Mouse (Mus musculus): ENCODE results near the gene Grk2.

DNA sequence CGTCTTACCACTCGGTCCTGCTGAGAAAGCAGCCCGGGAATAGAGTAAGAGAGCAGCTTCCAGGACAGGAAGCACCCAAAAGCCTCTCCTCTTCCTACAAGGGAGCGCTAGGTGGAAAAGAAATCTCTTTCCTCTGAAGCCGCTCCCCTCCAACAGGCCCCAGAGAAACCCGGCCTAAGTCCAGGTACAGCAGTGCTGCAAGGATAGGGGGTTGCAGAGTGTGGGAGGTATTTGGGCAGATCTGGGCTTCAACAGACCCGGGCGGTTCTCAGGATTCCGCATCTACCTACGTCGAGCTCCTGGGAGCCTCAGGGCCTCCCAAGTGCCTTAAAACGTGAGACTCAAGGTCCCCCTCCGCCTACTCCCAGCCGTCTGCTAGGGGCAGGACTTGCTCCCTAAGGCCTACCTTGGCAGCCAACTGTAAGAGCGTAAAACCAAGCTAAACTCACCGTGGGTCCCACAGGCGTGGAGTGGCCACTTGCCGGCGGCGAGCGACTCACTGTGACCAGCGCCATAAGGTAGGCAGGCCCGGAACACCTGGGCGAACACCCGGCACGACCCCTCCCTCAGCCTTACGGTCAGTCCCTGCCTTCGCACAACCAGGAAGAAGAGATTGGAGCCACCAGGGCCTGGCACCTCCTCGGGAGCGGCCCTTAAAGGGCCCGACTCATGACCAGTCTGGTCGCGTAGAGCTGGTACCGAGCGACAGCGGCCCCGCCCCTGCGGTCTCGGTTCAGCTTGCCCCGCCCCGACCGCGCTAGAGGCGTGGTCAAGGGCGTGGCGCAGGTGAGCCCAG, 37.3 kb downstream of the Grk2 start, which contains the start of gene Ssh3:
- no peak for TF ChIP-seq EP300 (IDR thresholded peaks at IDR 0.05; ENCODE audit: insufficient read depth, low read depth, low read length)
- TF ChIP-seq CTCF (IDR thresholded peaks at IDR 0.05; ENCODE audit: low read depth, low read length): no peak
- TF ChIP-seq POLR2A (IDR thresholded peaks at IDR 0.05; ENCODE audit: insufficient read depth, low read length): no peak

Data from ES-Bruce4 (cell line).